Mouse (Mus musculus) small intestine, adult 2 months (tissue): ENCODE results near the gene Ccl1.

ENCODE experiments used
- CTCF ChIP-seq: fragments of 200-500 bp; IDR thresholded peaks from 2 replicates; pipeline ENCODE4 v1.5.1; 2012; ENCODE audit warnings: low read depth, mild to moderate bottlenecking, control low read depth, inconsistent platforms, low read length, moderate library complexity, mixed read lengths; ENCODE audit not compliant: insufficient replicate concordance, insufficient read length; ENCODE audit errors: extremely low read depth
- POLR2A ChIP-seq: fragments of 200-500 bp; IDR thresholded peaks from 2 replicates; pipeline ENCODE4 v1.6.1; 2012; ENCODE audit warnings: low read depth, mild to moderate bottlenecking, control low read depth, inconsistent platforms, low read length, moderate library complexity

GRCm38 (mm10) chr11:82182401-82182800, 123.1 kb downstream of the Ccl1 start:
- TF ChIP-seq CTCF (no peak), POLR2A (no peak)
